Mouse (Mus musculus): ENCODE measurements around the gene Rps27l. TPM values are rescaled to one million over a fixed set of nuclear protein-coding genes. Genes with fewer than 3 reads are reported as not detected.
"Not testable (repeated sequence)": the region's sequence is repeated elsewhere in the genome, so short reads cannot be mapped to it uniquely, and the experiment has no call there.

The Rps27l gene
- polyA plus RNA-seq, 1 experiment, result 54.1 TPM

DNA sequence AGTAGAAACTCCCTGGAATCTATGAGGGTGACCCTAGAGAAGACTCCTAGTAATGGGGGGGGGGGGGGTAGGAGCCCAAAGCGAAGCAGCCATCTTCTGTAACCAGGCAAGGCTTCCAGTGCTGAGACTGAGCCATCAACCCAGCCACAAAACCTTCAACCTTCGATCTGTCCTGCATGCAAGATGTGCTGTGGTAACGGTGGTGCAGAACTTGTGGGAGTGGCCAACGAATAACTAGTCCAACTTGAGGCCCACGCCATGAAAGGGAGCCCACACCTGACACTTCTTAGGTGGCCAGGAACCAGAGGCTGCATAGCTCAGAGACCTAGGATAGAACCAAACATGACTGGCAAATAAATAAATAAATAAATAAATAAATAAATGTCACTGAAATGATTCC is 35.2 kb upstream of the Rps27l start:
- TF ChIP-seq POLR2A (IDR thresholded peaks at IDR 0.05; ENCODE audit: extremely low read depth, insufficient read depth, low read length) (no peak), CTCF (IDR thresholded peaks at IDR 0.05; ENCODE audit: extremely low read depth, insufficient read depth, low read length) (no peak)
- Histone ChIP-seq H3K4me3 (ENCODE audit: insufficient read depth, low read length) (no peak overlapping the region), H3K27ac (ENCODE audit: insufficient read depth, low read length) (no peak overlapping the region), H3K4me1 (ENCODE audit: control insufficient read depth, insufficient read depth, low read length) (peaks cover 3% of the 10 kb centered on the region; the same call in 1 of the 2 replicates)

DNA sequence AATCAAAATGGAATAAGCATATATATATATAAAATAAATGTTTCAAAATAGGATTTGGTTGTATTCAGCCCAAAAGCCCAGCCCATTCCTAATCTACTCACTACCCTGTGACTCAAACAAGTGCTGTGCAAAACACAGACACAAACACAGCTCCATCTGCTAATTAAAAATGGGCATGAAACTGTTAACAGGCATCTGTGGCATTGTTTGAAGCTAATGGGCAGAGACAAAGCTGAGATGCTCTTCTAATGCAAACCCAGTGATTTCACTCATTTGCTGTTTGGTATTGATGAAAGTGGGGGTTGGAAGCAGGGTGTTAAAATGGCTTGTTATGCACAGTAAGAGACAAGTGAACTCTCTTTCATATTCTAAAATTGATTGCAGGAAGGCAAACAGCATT is 33.6 kb upstream of the Rps27l start:
- TF ChIP-seq CTCF (IDR thresholded peaks at IDR 0.05; ENCODE audit: extremely low read depth, insufficient read depth, low read length), result no peak
- TF ChIP-seq POLR2A (IDR thresholded peaks at IDR 0.05; ENCODE audit: extremely low read depth, insufficient read depth, low read length), result no peak
- Histone ChIP-seq H3K4me1 (ENCODE audit: control insufficient read depth, insufficient read depth, low read length) (peaks cover 9% of the 10 kb centered on the region), H3K4me3 (ENCODE audit: insufficient read depth, low read length) (no peak overlapping the region), H3K27ac (ENCODE audit: insufficient read depth, low read length) (no peak overlapping the region)

DNA sequence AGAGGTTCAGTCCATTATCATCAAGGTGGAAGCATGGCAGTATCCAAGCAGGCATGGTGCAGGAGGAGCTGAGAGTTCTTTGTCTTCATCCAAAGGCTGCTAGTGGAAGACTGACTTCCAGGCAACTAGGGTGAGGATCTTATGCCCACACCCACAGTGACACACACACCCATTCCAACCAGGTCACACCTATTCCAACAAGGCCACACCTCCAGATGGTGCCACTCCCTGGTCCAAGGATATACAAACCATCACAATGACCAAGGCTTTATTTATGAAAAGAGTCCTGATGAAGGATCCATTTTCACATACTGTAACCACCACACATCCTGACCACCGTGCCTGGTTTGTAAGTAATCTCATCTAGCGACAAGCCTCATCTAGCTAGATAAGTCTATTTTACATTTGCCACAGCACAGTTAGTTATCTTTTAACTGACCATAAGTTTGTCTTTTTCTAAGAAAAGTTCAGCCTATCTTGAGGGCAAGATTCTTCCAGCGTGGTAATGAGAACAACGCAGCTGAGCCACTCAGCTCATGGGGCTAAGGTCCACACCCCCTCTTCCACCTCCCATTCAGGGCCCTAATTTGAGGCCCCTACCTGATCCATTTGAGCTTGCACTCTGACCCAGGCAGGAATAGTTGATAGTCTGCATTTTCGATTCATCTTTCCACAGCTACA is 32.5 kb upstream of the Rps27l start:
- not testable (repeated sequence) for H3K4me1 ChIP-seq (ENCODE audit: control insufficient read depth, insufficient read depth, low read length); H3K4me3 ChIP-seq (ENCODE audit: insufficient read depth, low read length); H3K27ac ChIP-seq (ENCODE audit: insufficient read depth, low read length)

DNA sequence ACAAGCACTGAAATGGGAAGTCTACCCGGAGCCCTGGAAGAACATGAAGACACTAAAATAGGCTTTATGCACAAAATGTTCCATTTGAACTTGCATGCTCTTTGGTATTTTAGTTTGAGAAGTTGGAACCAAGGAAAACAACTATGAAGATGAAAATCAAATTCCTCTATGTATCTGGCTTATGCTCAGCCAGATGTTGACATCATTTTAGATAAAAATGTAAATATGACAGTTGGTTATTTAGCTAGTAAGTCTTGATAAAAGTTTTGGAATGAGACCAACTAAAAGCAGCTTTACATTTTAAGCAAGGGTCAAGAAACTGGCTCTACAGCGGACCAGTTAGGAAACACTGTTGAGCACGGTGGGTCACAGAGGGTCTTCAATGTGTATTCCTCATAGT is 31.3 kb upstream of the Rps27l start:
- TF ChIP-seq POLR2A (IDR thresholded peaks at IDR 0.05; ENCODE audit: extremely low read depth, insufficient read depth, low read length) (no peak), CTCF (IDR thresholded peaks at IDR 0.05; ENCODE audit: extremely low read depth, insufficient read depth, low read length) (no peak)
- no peak overlapping the region for H3K4me3 ChIP-seq (ENCODE audit: insufficient read depth, low read length)
- peaks cover 9% of the 10 kb centered on the region for H3K4me1 ChIP-seq (ENCODE audit: control insufficient read depth, insufficient read depth, low read length)
- no peak overlapping the region for H3K27ac ChIP-seq (ENCODE audit: insufficient read depth, low read length)

DNA sequence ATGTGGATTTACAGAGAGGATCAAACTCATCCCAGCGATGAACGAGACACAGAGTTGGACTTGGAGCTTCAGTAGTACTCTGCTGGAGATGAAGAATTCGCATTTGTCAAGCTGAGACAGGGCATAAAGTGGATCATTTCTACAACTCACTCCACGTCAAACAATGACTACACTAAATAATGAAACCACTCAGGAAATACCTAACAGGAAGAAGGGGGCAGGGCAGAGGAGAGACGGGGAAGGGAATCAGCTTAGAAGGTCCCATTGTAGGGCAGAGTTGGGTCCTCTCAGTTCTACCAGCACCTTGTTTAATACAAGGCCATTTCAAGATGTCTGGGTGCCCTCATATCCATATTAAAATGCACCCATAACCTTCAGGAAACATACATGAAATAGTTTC is 30.5 kb upstream of the Rps27l start:
- Histone ChIP-seq H3K4me3 (ENCODE audit: insufficient read depth, low read length) (no peak overlapping the region), H3K27ac (ENCODE audit: insufficient read depth, low read length) (no peak overlapping the region), H3K4me1 (ENCODE audit: control insufficient read depth, insufficient read depth, low read length) (peaks cover 9% of the 10 kb centered on the region)
- TF ChIP-seq POLR2A (IDR thresholded peaks at IDR 0.05; ENCODE audit: extremely low read depth, insufficient read depth, low read length), result no peak
- no peak for TF ChIP-seq CTCF (IDR thresholded peaks at IDR 0.05; ENCODE audit: extremely low read depth, insufficient read depth, low read length)

DNA sequence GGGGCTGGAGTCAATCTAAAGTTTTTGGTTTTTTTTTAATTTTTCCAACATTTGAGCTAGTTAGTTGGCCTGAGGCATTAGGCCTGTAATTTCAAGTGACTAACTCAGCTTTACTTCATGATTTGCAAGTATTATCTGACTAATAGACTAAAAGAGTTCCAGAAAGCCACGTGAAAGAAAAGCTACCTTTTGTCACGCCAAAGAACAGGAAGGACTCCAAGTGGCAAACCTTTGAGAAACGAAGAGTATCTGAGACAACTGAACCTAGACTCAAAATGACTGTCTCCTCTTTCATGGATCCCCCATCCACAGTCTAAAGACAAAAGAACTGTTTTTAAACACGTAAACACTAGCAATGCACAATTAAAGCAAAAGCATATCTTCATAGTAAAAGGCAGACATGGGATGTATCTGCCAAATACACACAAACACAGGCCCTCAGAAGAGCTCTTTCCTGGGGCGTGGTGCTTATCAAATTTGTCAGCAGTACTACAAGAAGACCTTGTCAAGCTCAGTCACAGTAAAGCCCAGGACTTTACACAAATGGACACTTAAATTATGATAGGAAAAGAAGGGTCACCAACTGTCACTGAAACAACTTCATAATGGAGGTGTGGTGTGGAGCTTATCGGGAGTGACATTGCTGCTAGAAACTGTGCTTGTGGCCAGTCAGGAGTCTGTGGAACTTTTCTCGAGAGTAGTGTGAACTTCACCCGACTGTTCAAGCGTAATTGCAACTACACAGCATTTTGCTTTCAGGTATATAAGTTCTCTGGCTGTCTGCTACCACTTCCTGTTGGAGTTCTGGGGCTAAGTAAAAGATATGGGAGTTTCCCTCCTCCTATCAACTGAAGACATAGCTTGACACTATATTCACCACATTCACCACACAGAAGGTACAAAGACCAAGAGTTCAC is 29.8 kb upstream of the Rps27l start:
- no peak overlapping the region for H3K27ac ChIP-seq (ENCODE audit: insufficient read depth, low read length)
- H3K4me1 ChIP-seq (ENCODE audit: control insufficient read depth, insufficient read depth, low read length), result peaks cover 9% of the 10 kb centered on the region
- TF ChIP-seq POLR2A (IDR thresholded peaks at IDR 0.05; ENCODE audit: extremely low read depth, insufficient read depth, low read length) (no peak), CTCF (IDR thresholded peaks at IDR 0.05; ENCODE audit: extremely low read depth, insufficient read depth, low read length) (no peak)
- no peak overlapping the region for H3K4me3 ChIP-seq (ENCODE audit: insufficient read depth, low read length)

DNA sequence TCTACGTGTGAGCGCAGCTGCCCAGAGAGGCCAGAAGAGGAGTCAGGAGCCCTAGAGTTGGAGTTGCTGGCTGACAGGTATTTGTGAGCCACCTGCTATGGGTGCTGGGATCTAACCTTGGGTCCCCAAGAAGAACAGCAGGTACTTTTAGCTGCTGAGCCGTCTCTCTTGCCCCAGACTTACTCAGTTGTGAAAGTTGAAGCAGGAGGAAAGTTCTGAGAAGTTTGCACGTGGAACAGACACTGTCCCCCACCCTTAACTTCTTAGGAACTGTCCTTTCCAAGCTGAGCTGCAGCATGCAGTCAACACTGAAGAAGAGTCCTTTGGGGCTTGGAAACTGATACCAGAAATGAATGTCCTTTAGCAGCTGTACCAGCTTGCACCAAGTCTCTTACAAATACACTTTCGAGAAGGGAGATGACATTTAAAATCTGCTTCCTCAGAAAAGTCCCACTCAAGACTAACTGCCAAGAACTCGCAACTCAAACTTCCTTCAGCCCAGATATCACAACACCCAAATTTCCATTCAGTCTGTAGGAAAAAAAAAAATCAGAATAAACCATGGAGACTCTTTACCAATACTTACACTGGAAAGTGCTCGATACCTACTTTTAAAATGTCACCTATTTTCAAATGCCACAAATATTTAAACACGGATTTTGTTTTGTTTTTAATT is 28.5 kb upstream of the Rps27l start:
- Histone ChIP-seq H3K4me1 (ENCODE audit: control insufficient read depth, insufficient read depth, low read length) (peaks cover 6% of the 10 kb centered on the region), H3K4me3 (ENCODE audit: insufficient read depth, low read length) (no peak overlapping the region), H3K27ac (ENCODE audit: insufficient read depth, low read length) (no peak overlapping the region)
- TF ChIP-seq POLR2A (IDR thresholded peaks at IDR 0.05; ENCODE audit: extremely low read depth, insufficient read depth, low read length) (no peak), CTCF (IDR thresholded peaks at IDR 0.05; ENCODE audit: extremely low read depth, insufficient read depth, low read length) (no peak)

DNA sequence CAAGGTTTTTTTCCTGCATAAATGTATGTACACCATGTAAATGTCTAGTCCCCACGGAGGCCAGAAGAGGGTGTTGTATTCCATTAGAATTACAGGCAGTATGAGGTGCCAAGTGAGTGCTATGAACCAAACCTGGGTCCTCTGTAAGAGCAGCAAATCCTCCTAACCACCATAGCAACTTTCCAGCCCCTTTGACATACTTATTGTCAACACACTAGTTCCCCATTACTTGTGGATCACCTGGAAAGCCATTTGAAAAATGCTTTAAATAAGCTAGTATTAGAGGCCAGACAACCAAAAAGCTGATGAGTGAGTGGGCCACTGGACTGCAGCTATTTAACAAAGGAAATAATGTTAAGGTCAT is 28.0 kb upstream of the Rps27l start:
- no peak for TF ChIP-seq POLR2A (IDR thresholded peaks at IDR 0.05; ENCODE audit: extremely low read depth, insufficient read depth, low read length)
- no peak overlapping the region; the same call in 1 of the 2 replicates for H3K4me3 ChIP-seq (ENCODE audit: insufficient read depth, low read length)
- H3K4me1 ChIP-seq (ENCODE audit: control insufficient read depth, insufficient read depth, low read length), result peaks cover 6% of the 10 kb centered on the region
- H3K27ac ChIP-seq (ENCODE audit: insufficient read depth, low read length), result no peak overlapping the region

DNA sequence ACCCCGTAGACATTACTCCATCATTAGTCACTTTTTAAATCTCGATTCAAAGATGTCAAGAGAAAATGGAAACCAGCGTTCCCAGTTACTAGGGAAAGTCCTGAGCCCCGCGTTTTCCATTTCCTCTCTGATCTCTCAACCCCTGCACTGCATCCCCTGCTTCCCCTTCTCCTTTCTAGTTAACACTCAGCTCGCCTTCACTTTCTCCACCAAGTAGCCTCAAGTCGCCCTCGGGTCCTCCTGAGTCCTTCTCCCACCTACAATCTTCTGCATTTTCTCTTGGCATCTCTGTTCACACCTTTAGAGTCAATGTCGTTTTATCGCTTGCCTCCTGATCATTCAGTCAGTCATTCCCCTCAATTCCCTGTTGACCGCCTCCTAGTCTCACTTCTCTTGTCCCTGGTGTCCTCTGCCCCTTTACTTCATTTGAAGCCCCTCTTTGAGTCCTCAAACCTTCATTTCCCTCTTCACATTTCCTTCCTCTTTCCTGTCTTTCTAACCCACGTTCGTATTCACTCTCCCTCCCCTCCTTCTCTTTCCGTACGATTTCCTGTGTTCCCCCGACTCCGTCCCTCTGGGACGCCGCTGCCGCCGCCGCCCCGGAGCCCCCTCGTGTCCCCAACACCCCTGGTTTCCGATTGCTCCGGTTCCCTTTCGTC is 27.1 kb upstream of the Rps27l start:
- no peak overlapping the region for H3K27ac ChIP-seq (ENCODE audit: insufficient read depth, low read length)
- H3K4me3 ChIP-seq (ENCODE audit: insufficient read depth, low read length), result peak overlapping the region; percentile 84
- H3K4me1 ChIP-seq (ENCODE audit: control insufficient read depth, insufficient read depth, low read length), result peaks cover 6% of the 10 kb centered on the region
- no peak for TF ChIP-seq CTCF (IDR thresholded peaks at IDR 0.05; ENCODE audit: extremely low read depth, insufficient read depth, low read length)
- TF ChIP-seq POLR2A (IDR thresholded peaks at IDR 0.05; ENCODE audit: extremely low read depth, insufficient read depth, low read length), result no peak
